In the genomic region with DNA sequence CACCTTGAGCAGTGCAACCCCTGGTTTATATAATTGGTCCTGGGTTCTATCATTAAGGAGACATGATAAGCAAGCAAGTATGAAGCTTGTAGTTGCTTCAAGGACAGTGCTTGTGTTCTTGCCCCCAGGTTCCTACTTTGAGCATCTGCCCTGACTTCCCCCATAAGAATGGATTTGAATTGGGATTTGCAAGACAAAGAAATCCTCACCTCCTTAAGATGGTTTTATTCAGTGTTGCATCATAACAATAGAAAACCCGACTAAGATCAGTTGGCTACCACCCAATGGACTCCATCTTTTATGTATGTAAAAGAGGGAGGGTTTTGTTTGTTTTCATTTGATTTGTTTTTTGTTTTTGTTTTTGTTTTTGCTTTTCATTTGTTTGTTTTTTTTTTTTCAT, we compare ENCODE assay signal across 18 mouse cellular contexts.
"Had no signal": no experiment of that assay in that cellular context is flagged by ENCODE, and none has a peak within 500 bp of the region (broad histone marks: within the 10 kb centered on the region; RNA-seq: fewer than 3 reads in every experiment).

No protein-coding gene starts in this region.

- DNase-seq: cerebellum, postnatal 10 days; cerebellum, postnatal 14 days; cerebellum, postnatal 25 days; cerebellum, postnatal 36 days; embryo, embryonic 11 days; forebrain, postnatal 0 days; gastrocnemius, adult 2 months; gastrocnemius, postnatal 10 days; gastrocnemius, postnatal 14 days; gastrocnemius, postnatal 25 days; gastrocnemius, postnatal 36 days; heart, adult 11 months; heart, adult 18-20 months; heart, adult 2 months had no signal

- ATAC-seq: forebrain, embryonic 13.5 days; forebrain, embryonic 14.5 days; forebrain, embryonic 15.5 days; forebrain, embryonic 16.5 days; forebrain, postnatal 0 days had no signal
